Mouse (Mus musculus) ES-CJ7 (cell line): ENCODE data around the gene Tmem192.
A peak's percentile ranks its signal among the peaks of the same experiment; 100 is the strongest.
"Not testable (repeated sequence)": the region's sequence is repeated elsewhere in the genome, so short reads cannot be mapped to it uniquely, and the experiment has no call there.

ENCODE experiments used
- DNase-seq: peaks from one replicate; pipeline ENCODE4 v3.0.0; 2011; ENCODE audit warnings: low read depth, low spot score

Tmem192 gene

GRCm38 (mm10) chr8:64962836-64963235 is 15.9 kb downstream of the Tmem192 start:
- DNase-seq = peak; percentile 30

GRCm38 (mm10) chr8:64983150-64983897 is 36.3 kb downstream of the Tmem192 start:
- DNase-seq = peak; percentile 33

- DNase-seq = no peak
Measured at GRCm38 (mm10) chr8:64987731-64988130, 40.7 kb downstream of the Tmem192 start, which contains the start of gene Trim75. Gene Trim75 (minus strand): TSS chr8:64987831.

DNA sequence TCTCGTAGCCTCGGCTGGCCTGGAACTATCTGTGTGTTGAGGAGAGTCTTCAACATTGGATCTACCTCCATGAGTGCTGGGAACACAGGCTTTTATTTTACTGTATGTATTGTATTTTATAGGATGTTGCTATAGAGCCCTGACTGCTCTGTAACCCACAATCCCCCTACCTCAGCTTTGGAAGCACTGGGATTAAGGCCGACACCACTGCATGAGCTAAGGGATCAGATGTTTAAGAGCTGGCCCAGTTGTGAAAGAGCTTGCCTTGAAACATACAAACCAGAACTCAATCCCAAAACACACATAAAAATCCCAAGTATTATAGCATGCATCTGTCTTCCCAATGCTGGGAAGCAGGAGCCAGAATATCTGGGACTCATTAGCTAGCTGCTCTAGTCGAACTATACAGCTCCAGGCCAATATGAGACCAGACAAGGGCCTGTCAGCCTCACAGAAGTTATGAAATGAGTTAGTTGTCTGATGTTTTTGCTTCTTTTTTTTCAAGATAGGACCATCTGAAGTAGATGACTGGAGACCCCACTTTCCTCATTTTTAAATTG is 51.9 kb downstream of the Tmem192 start:
- DNase-seq = no peak

- DNase-seq = not testable (repeated sequence)
Measured at GRCm38 (mm10) chr8:65007616-65008015, 60.6 kb downstream of the Tmem192 start.

DNA sequence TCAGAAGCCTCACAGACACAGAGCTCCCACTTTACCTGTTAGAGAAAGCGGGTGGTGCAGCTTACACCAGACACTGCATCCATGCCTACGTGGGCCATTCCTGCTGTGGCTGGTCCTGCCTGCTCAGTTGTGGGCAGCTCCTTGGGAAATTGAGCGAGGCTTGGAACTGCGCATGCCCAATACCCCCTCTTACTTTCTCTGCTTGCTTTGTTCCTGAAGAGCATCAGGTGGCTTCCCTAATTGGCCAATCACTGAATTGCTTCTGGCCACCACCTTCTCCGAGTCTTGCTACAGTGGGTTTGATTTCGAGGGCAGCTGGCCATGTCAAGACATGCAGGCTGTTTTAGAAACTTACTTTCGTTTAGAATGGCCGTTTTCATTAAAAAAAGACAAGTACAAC is 71.4 kb downstream of the Tmem192 start, which contains the start of the genes Trim61 and Trim60:
Gene Trim61 (minus strand): TSS at position 101 of the 400 bp plus-strand sequence.
Gene Trim60 (minus strand): TSS at position 162 of the 400 bp plus-strand sequence.
- no peak for DNase-seq
